Mouse (Mus musculus) forebrain, embryonic 10.5 days (tissue): ENCODE measurements at regions not wholly inside any gene's neighbourhood (a gene's known extent, or its start where the extent isn't known, plus 50 kb on each side); places are given as distances from the start of the nearest gene placed in this dataset.
A peak's percentile ranks its signal among the peaks of the same experiment; 100 is the strongest.

Experiments
- DNase-seq: peaks from one replicate; pipeline ENCODE4 v3.0.0-alpha.2; 2017; ENCODE audit warnings: low spot score; ENCODE audit errors: extremely low spot score
- H3K27ac ChIP-seq: fragments of 300-500 bp; sonication (generic); 2 replicates; pipeline ENCODE4 v1.5.1; 2016; ENCODE audit warnings: mild to moderate bottlenecking
- H3K27me3 ChIP-seq: fragments of 300-500 bp; sonication (generic); 2 replicates; pipeline ENCODE4 v1.6.1; 2016; ENCODE audit warnings: mild to moderate bottlenecking; ENCODE audit not compliant: poor library complexity, severe bottlenecking
- H3K36me3 ChIP-seq: fragments of 300-500 bp; sonication (generic); replicated peaks from 2 replicates; pipeline ENCODE4 v1.6.1; 2016; ENCODE audit warnings: mild to moderate bottlenecking, moderate library complexity
- H3K4me1 ChIP-seq: fragments of 300-500 bp; sonication (generic); 2 replicates; pipeline ENCODE4 v1.6.1; 2016
- H3K4me3 ChIP-seq: fragments of 300-500 bp; sonication (generic); 2 replicates; pipeline ENCODE4 v1.5.1; 2016; ENCODE audit warnings: mild to moderate bottlenecking, moderate library complexity
- H3K9me3 ChIP-seq: fragments of 300-500 bp; sonication (generic); 2 replicates; pipeline ENCODE4 v1.6.1; 2016; ENCODE audit warnings: mild to moderate bottlenecking, moderate library complexity
- WGBS: fragments of 180-500 bp; shearing (Covaris S2); methylation state at CpG from one replicate; pipeline ENCODE4 v1.1.7; 2016; 5-methylcytosine and 5-hydroxymethylcytosine counted together

GRCm38 (mm10) chr2:57849338-57850057 lies 148.2 kb upstream of the Galnt5 start:
- DNase-seq = peak; percentile 41
- 36% methylated on average over 4 of the region's 4 CpGs for WGBS
- Histone ChIP-seq H3K36me3 (no peaks in the 10 kb centered on the region), H3K9me3 (no peaks in the 10 kb centered on the region), H3K4me1 (peaks cover 49% of the 10 kb centered on the region), H3K27ac (peak overlapping the region; percentile 73), H3K27me3 (no peaks in the 10 kb centered on the region), H3K4me3 (no peak overlapping the region)

GRCm38 (mm10) chr2:57850058-57850400 lies 147.7 kb upstream of the Galnt5 start:
- H3K4me1 ChIP-seq = peaks cover 49% of the 10 kb centered on the region
- no peaks in the 10 kb centered on the region for H3K27me3 ChIP-seq
- no peaks in the 10 kb centered on the region for H3K36me3 ChIP-seq
- peak overlapping the region; percentile 73 for H3K27ac ChIP-seq
- WGBS = 59% methylated on average over 5 of the region's 5 CpGs
- no peak overlapping the region for H3K4me3 ChIP-seq
- no peak for DNase-seq
- no peaks in the 10 kb centered on the region for H3K9me3 ChIP-seq

- no peak for DNase-seq
- Histone ChIP-seq H3K27me3 (no peaks in the 10 kb centered on the region), H3K36me3 (no peaks in the 10 kb centered on the region), H3K4me3 (no peak overlapping the region), H3K27ac (no peak overlapping the region), H3K9me3 (no peaks in the 10 kb centered on the region), H3K4me1 (peaks cover 19% of the 10 kb centered on the region)
- 85% methylated on average over 14 of the region's 14 CpGs for WGBS
Observed at GRCm38 (mm10) chr2:57856524-57857107, 141.1 kb upstream of the Galnt5 start.

GRCm38 (mm10) chr2:57865289-57865688 lies 132.4 kb upstream of the Galnt5 start:
- Histone ChIP-seq H3K9me3 (no peaks in the 10 kb centered on the region), H3K36me3 (no peaks in the 10 kb centered on the region), H3K27me3 (no peaks in the 10 kb centered on the region), H3K27ac (no peak overlapping the region), H3K4me1 (0 out of 2 replicates have a peak, but pooled peaks cover 6% of the 10 kb centered on the region), H3K4me3 (no peak overlapping the region)
- no peak for DNase-seq
- WGBS = 52% methylated on average over 1 of the region's 1 CpGs

DNA sequence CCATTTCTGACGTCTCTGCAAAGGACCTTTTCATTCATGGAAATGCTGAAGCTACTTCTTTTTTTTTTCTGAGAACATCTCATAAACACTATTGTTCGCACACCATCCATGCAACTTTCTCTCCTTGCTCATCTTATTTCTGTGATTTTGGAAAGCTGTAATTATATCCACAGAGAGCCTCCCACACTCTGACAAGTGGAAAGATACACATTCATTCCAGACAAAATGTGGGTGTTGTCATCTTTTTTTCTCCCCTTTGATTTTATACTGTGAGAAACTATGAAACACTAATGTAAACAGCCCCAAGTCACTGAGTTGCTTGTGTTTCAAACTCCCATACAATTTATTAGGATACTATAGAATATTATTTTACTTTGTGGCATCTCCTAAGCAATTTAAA lies 129.6 kb upstream of the Galnt5 start:
- H3K4me3 ChIP-seq = no peak overlapping the region
- 84% methylated on average over 2 of the region's 2 CpGs for WGBS
- DNase-seq = no peak
- H3K36me3 ChIP-seq = no peaks in the 10 kb centered on the region
- no peaks in the 10 kb centered on the region for H3K27me3 ChIP-seq
- H3K9me3 ChIP-seq = no peaks in the 10 kb centered on the region
- no peaks in the 10 kb centered on the region for H3K4me1 ChIP-seq
- no peak overlapping the region for H3K27ac ChIP-seq

GRCm38 (mm10) chr2:57900168-57900567 lies 97.5 kb upstream of the Galnt5 start:
- Histone ChIP-seq H3K4me3 (no peak overlapping the region), H3K36me3 (no peaks in the 10 kb centered on the region), H3K9me3 (no peaks in the 10 kb centered on the region), H3K27me3 (no peaks in the 10 kb centered on the region), H3K4me1 (no peaks in the 10 kb centered on the region), H3K27ac (no peak overlapping the region)
- 94% methylated on average over 7 of the region's 7 CpGs for WGBS
- DNase-seq = no peak

- 93% methylated on average over 9 of the region's 9 CpGs for WGBS
- H3K4me1 ChIP-seq = no peaks in the 10 kb centered on the region
- H3K9me3 ChIP-seq = no peaks in the 10 kb centered on the region
- no peaks in the 10 kb centered on the region for H3K36me3 ChIP-seq
- no peak for DNase-seq
- H3K27ac ChIP-seq = no peak overlapping the region
- no peak overlapping the region for H3K4me3 ChIP-seq
- H3K27me3 ChIP-seq = no peaks in the 10 kb centered on the region
Observed at GRCm38 (mm10) chr2:57900580-57901247, 97.0 kb upstream of the Galnt5 start.

DNA sequence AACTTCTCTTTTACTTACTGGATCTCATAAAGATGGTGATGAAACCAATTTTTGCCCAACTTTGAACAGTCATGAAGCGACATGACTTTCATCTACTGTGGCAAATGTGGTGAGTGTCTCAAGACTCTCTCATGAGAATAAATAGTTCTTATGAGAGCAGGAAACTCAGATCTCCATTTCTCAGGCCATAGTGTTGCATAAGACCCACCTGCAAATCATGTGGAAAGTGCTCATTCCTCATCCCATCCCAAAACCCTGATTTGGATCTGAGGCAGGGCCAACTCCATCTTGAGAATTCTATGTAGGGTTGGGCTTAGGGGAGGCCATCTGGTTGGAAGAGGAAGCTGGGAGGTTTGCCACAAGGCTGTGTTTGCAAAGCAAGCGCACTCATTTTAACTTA lies 92.5 kb upstream of the Galnt5 start:
- no peaks in the 10 kb centered on the region for H3K36me3 ChIP-seq
- no peaks in the 10 kb centered on the region for H3K27me3 ChIP-seq
- H3K27ac ChIP-seq = no peak overlapping the region
- no peak overlapping the region for H3K4me3 ChIP-seq
- no peaks in the 10 kb centered on the region for H3K9me3 ChIP-seq
- WGBS = 90% methylated on average over 2 of the region's 2 CpGs
- H3K4me1 ChIP-seq = no peaks in the 10 kb centered on the region
- DNase-seq = no peak

DNA sequence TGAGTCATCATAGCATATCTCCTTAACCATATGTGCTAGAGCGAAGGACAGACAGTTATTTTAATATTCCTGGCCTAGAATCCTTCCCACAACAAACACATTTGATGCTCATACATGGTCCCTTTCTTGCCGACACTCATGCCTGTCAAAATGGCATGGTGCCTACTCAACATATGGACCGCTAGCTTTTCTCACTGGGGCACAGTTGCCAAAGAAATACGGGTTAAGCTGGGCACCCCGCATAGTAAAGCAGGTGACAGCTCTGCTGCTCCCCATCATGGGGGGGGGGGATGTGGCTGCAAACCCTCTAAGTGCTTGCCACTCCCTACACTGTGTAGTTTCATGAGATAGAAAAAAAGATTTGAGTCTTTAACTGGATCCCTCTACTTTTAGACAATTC lies 90.7 kb upstream of the Galnt5 start:
- no peak for DNase-seq
- Histone ChIP-seq H3K27me3 (no peaks in the 10 kb centered on the region), H3K9me3 (no peaks in the 10 kb centered on the region), H3K4me1 (no peaks in the 10 kb centered on the region), H3K36me3 (no peaks in the 10 kb centered on the region), H3K4me3 (no peak overlapping the region), H3K27ac (no peak overlapping the region)
- WGBS = 86% methylated on average over 5 of the region's 5 CpGs

DNA sequence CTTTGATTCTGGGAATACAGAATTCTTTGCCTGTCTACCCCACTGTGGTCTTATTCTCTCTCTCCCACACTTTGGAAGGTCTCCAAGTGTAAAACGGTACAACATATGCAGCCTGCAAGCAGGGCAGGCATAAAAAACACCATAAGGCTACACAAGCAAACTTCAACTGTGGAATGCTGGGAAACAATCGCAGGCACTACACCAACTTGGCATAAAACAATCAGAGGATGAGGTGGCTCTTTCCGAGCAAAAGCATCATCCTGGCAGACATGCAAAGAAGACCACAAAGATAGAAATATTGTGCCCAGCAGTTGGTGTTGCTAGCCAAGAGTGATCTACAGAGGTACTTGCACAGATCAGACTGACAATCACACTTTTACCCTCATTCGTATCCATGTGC lies 88.0 kb upstream of the Galnt5 start:
- no peak for DNase-seq
- H3K4me1 ChIP-seq = no peaks in the 10 kb centered on the region
- H3K27ac ChIP-seq = no peak overlapping the region
- 93% methylated on average over 4 of the region's 4 CpGs for WGBS
- H3K9me3 ChIP-seq = no peaks in the 10 kb centered on the region
- H3K36me3 ChIP-seq = no peaks in the 10 kb centered on the region
- no peak overlapping the region for H3K4me3 ChIP-seq
- H3K27me3 ChIP-seq = no peaks in the 10 kb centered on the region

GRCm38 (mm10) chr2:57916375-57917023 lies 81.2 kb upstream of the Galnt5 start:
- H3K9me3 ChIP-seq = no peaks in the 10 kb centered on the region
- H3K36me3 ChIP-seq = no peaks in the 10 kb centered on the region
- WGBS = 90% methylated on average over 15 of the region's 15 CpGs
- no peaks in the 10 kb centered on the region for H3K4me1 ChIP-seq
- H3K27ac ChIP-seq = no peak overlapping the region
- H3K4me3 ChIP-seq = no peak overlapping the region
- no peaks in the 10 kb centered on the region for H3K27me3 ChIP-seq
- no peak for DNase-seq

DNA sequence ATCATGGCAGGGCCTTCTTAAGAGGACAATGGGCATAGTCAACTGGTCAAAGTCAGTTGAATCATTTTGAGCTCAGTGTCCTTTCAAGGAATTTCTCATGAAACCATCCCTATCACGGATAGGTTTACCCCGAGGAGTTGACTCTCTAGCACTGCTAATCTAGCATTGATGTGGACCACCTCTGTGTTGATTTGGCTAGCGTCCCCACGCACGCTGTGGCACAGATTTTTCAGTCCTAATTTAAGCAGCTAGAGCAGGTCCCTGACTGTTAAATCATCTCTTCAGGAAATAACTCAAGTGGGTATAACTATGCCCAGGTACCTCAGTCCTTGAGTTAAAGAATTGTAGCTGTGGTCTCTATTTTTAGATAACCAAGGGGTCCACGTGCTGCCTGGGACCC lies 80.0 kb upstream of the Galnt5 start:
- Histone ChIP-seq H3K4me1 (no peaks in the 10 kb centered on the region), H3K27me3 (no peaks in the 10 kb centered on the region), H3K9me3 (no peaks in the 10 kb centered on the region), H3K36me3 (no peaks in the 10 kb centered on the region), H3K4me3 (no peak overlapping the region), H3K27ac (no peak overlapping the region)
- WGBS = 96% methylated on average over 6 of the region's 6 CpGs
- no peak for DNase-seq
